Mouse (Mus musculus): ENCODE data around the gene Mif. TPM values are rescaled to one million over a fixed set of nuclear protein-coding genes. Genes with fewer than 3 reads are reported as not detected.

The Mif gene
- polyA plus RNA-seq, 1 experiment from 2014 or later = 1,679 TPM

GRCm38 (mm10) chr10:75861587-75861986 lies 1.5 kb upstream of the Mif start:
- 66% methylated on average over 5 of the region's 5 CpGs for WGBS
- Histone ChIP-seq H3K36me3 (peaks cover 18% of the 10 kb centered on the region), H3K27ac (replicated peaks) (no peak overlapping the region), H3K9ac (no peak overlapping the region), H3K4me1 (replicated peaks) (peaks cover 36% of the 10 kb centered on the region), H3K27me3 (no peaks in the 10 kb centered on the region), H3K9me3 (no peaks in the 10 kb centered on the region), H3K4me2 (no peak overlapping the region), H3K4me3 (no peak overlapping the region)
- ATAC-seq (ENCODE audit: low read depth) = no peak

GRCm38 (mm10) chr10:75860746-75861145 lies 706 bp upstream of the Mif start:
- H3K4me2 ChIP-seq = peak overlapping the region; percentile 71
- H3K9me3 ChIP-seq = no peaks in the 10 kb centered on the region
- no peak for ATAC-seq (ENCODE audit: low read depth)
- H3K36me3 ChIP-seq = peaks cover 20% of the 10 kb centered on the region
- H3K27me3 ChIP-seq = no peaks in the 10 kb centered on the region
- peak overlapping the region; percentile 93; the same call in 1 of the 2 replicates for H3K9ac ChIP-seq
- peaks cover 36% of the 10 kb centered on the region for H3K4me1 ChIP-seq (replicated peaks)
- 34% methylated on average over 7 of the region's 7 CpGs for WGBS
- H3K27ac ChIP-seq (replicated peaks) = peak overlapping the region; percentile 97
- peak overlapping the region; percentile 79; the same call in 1 of the 2 replicates for H3K4me3 ChIP-seq

GRCm38 (mm10) chr10:75859107-75859746 lies 813 bp downstream of the Mif start:
- H3K36me3 ChIP-seq = peaks cover 20% of the 10 kb centered on the region
- H3K9ac ChIP-seq = peak overlapping the region; percentile 93
- H3K4me1 ChIP-seq (replicated peaks) = peaks cover 36% of the 10 kb centered on the region
- H3K9me3 ChIP-seq = no peaks in the 10 kb centered on the region
- peak overlapping the region; percentile 71 for H3K4me2 ChIP-seq
- H3K27me3 ChIP-seq = no peaks in the 10 kb centered on the region
- peak overlapping the region; percentile 97 for H3K27ac ChIP-seq (replicated peaks)
- ATAC-seq (ENCODE audit: low read depth) = peak; percentile 83
- H3K4me3 ChIP-seq = peak overlapping the region; percentile 79
- 2% methylated on average over 26 of the region's 27 CpGs for WGBS

- Histone ChIP-seq H3K27ac (replicated peaks) (no peak overlapping the region), H3K36me3 (peaks cover 20% of the 10 kb centered on the region), H3K27me3 (no peaks in the 10 kb centered on the region), H3K4me1 (replicated peaks) (peaks cover 36% of the 10 kb centered on the region), H3K4me3 (no peak overlapping the region), H3K9ac (0 out of 2 replicates have a peak overlapping the region, but pooled peaks have one; percentile 93), H3K4me2 (0 out of 2 replicates have a peak overlapping the region, but pooled peaks have one; percentile 71), H3K9me3 (no peaks in the 10 kb centered on the region; the same call in 1 of the 2 replicates)
- no peak for ATAC-seq (ENCODE audit: low read depth)
- WGBS = 99% methylated on average over 4 of the region's 4 CpGs
Observed at GRCm38 (mm10) chr10:75857598-75857997, 2.4 kb downstream of the Mif start.

- H3K27me3 ChIP-seq = no peaks in the 10 kb centered on the region
- ATAC-seq (ENCODE audit: low read depth) = no peak
- H3K27ac ChIP-seq (replicated peaks) = no peak overlapping the region
- peaks cover 20% of the 10 kb centered on the region for H3K36me3 ChIP-seq
- no peak overlapping the region for H3K4me2 ChIP-seq
- H3K4me3 ChIP-seq = no peak overlapping the region
- WGBS = 88% methylated on average over 3 of the region's 3 CpGs
- H3K9ac ChIP-seq = no peak overlapping the region
- H3K4me1 ChIP-seq (replicated peaks) = peaks cover 36% of the 10 kb centered on the region
- H3K9me3 ChIP-seq = no peaks in the 10 kb centered on the region; the same call in 1 of the 2 replicates
Observed at GRCm38 (mm10) chr10:75856976-75857375, 3.1 kb downstream of the Mif start.

- Histone ChIP-seq H3K36me3 (peaks cover 20% of the 10 kb centered on the region), H3K4me3 (no peak overlapping the region), H3K27me3 (no peaks in the 10 kb centered on the region), H3K4me2 (no peak overlapping the region), H3K9ac (no peak overlapping the region), H3K9me3 (no peaks in the 10 kb centered on the region; the same call in 1 of the 2 replicates), H3K4me1 (replicated peaks) (peaks cover 38% of the 10 kb centered on the region), H3K27ac (replicated peaks) (no peak overlapping the region)
- no peak for ATAC-seq (ENCODE audit: low read depth)
- 83% methylated on average over 11 of the region's 11 CpGs for WGBS
Observed at GRCm38 (mm10) chr10:75856155-75856907, 3.7 kb downstream of the Mif start.

- Histone ChIP-seq H3K27ac (replicated peaks) (no peak overlapping the region), H3K36me3 (peaks cover 20% of the 10 kb centered on the region), H3K4me3 (no peak overlapping the region), H3K9me3 (no peaks in the 10 kb centered on the region; the same call in 1 of the 2 replicates), H3K4me2 (no peak overlapping the region), H3K4me1 (replicated peaks) (peaks cover 38% of the 10 kb centered on the region), H3K9ac (no peak overlapping the region), H3K27me3 (no peaks in the 10 kb centered on the region)
- WGBS = 91% methylated on average over 15 of the region's 15 CpGs
- no peak for ATAC-seq (ENCODE audit: low read depth)
Observed at GRCm38 (mm10) chr10:75855416-75855981, 4.5 kb downstream of the Mif start.

GRCm38 (mm10) chr10:75854791-75855190 lies 5.2 kb downstream of the Mif start:
- H3K4me3 ChIP-seq = no peak overlapping the region
- H3K4me2 ChIP-seq = no peak overlapping the region
- 89% methylated on average over 6 of the region's 6 CpGs for WGBS
- H3K36me3 ChIP-seq = peaks cover 20% of the 10 kb centered on the region
- no peak for ATAC-seq (ENCODE audit: low read depth)
- no peak overlapping the region for H3K9ac ChIP-seq
- peaks cover 35% of the 10 kb centered on the region for H3K4me1 ChIP-seq (replicated peaks)
- H3K27ac ChIP-seq (replicated peaks) = no peak overlapping the region
- no peaks in the 10 kb centered on the region for H3K27me3 ChIP-seq
- no peaks in the 10 kb centered on the region; the same call in 1 of the 2 replicates for H3K9me3 ChIP-seq

GRCm38 (mm10) chr10:75854096-75854495 lies 5.9 kb downstream of the Mif start:
- Histone ChIP-seq H3K27ac (replicated peaks) (no peak overlapping the region), H3K9ac (no peak overlapping the region), H3K36me3 (peaks cover 20% of the 10 kb centered on the region), H3K4me2 (no peak overlapping the region), H3K4me3 (no peak overlapping the region), H3K27me3 (no peaks in the 10 kb centered on the region), H3K9me3 (no peaks in the 10 kb centered on the region; the same call in 1 of the 2 replicates), H3K4me1 (replicated peaks) (peaks cover 39% of the 10 kb centered on the region)
- 43% methylated on average over 5 of the region's 5 CpGs for WGBS
- no peak for ATAC-seq (ENCODE audit: low read depth)

GRCm38 (mm10) chr10:75853452-75853851 lies 6.6 kb downstream of the Mif start:
- no peak overlapping the region for H3K4me3 ChIP-seq
- H3K27ac ChIP-seq (replicated peaks) = no peak overlapping the region
- no peak overlapping the region for H3K4me2 ChIP-seq
- 21% methylated on average over 10 of the region's 10 CpGs for WGBS
- H3K36me3 ChIP-seq = peaks cover 20% of the 10 kb centered on the region
- H3K9ac ChIP-seq = no peak overlapping the region
- peaks cover 38% of the 10 kb centered on the region for H3K4me1 ChIP-seq (replicated peaks)
- H3K27me3 ChIP-seq = no peaks in the 10 kb centered on the region
- 0 out of 2 replicates have a peak, but pooled peaks have one; percentile 17 for ATAC-seq (ENCODE audit: low read depth)
- H3K9me3 ChIP-seq = no peaks in the 10 kb centered on the region; the same call in 1 of the 2 replicates

- no peak overlapping the region for H3K9ac ChIP-seq
- peaks cover 33% of the 10 kb centered on the region for H3K4me1 ChIP-seq (replicated peaks)
- H3K4me2 ChIP-seq = no peak overlapping the region
- no peak for ATAC-seq (ENCODE audit: low read depth)
- H3K27me3 ChIP-seq = no peaks in the 10 kb centered on the region
- 93% methylated on average over 12 of the region's 12 CpGs for WGBS
- H3K27ac ChIP-seq (replicated peaks) = no peak overlapping the region
- no peaks in the 10 kb centered on the region; the same call in 1 of the 2 replicates for H3K9me3 ChIP-seq
- H3K4me3 ChIP-seq = no peak overlapping the region
- peaks cover 13% of the 10 kb centered on the region for H3K36me3 ChIP-seq
Observed at GRCm38 (mm10) chr10:75852539-75853125, 7.4 kb downstream of the Mif start.

Measured in neural tube, embryonic 13.5 days (tissue).